Mouse (Mus musculus) adrenal gland, adult (tissue): Measurements from ENCODE around the gene Gm5129.
"Not testable (repeated sequence)": the region's sequence is repeated elsewhere in the genome, so short reads cannot be mapped to it uniquely, and the experiment has no call there.

ENCODE experiments used
- DNase-seq, 2 experiments: peaks; one replicate each; pipeline ENCODE4 v3.0.0; 2022 to 2023; ENCODE audit warnings: low spot score in 1 of 2; ENCODE audit not compliant: inconsistent age in 2 of 2

Gene Gm5129

DNA sequence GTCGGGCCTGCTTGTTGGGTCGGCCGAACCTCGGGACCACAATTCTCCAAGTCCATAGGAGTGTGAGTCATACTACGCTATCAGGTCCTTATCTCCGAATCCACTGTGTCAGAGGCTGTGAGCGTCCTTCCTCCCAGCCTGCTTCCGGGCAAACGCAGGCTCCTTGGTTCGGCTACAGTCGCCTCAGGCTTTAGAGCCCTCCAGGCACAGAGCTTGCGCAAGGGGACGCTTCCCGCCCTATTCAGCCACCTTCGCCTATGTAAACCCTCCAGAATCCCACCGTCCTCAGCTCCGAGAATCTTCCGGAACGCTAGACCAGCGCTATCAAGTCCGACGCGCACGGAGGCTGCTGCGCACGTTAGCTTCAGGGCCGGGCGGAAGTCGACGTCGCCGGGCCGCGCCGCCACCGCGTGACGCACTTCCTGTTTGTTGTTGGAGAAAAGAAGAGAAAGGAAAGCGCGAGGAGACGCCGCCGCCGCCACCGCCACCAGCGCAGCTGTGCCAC lies at the start of gene Gm5129, which contains the start of gene Dnajb6:
TSS of gene Gm5129 (minus strand) at position 380 of the 505 bp plus-strand sequence.
TSS of gene Dnajb6 (plus strand) at position 132 of the 505 bp plus-strand sequence.
- DNase-seq, result peak; percentile 97 to 100

DNA sequence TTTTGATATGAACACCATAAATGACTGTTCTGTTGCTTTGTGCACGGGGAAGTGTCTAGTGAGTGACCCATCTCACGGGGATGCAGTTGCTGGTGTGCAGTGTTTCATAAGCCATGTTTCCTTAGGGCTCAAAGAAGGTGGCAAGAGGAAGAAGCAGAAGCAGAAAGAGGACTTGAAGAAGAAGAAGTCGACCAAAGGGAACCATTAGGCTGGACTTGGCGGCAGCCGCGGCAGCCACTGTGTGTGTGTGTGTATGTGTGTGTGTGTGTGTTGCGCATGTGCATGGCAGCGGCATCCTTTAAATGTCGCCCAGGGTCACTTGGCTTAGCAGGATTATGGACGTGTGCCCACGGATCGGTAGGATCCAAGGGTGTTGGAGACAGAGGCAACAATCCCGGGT lies 49.2 kb upstream of the Gm5129 start:
- DNase-seq, result not testable (repeated sequence)

DNA sequence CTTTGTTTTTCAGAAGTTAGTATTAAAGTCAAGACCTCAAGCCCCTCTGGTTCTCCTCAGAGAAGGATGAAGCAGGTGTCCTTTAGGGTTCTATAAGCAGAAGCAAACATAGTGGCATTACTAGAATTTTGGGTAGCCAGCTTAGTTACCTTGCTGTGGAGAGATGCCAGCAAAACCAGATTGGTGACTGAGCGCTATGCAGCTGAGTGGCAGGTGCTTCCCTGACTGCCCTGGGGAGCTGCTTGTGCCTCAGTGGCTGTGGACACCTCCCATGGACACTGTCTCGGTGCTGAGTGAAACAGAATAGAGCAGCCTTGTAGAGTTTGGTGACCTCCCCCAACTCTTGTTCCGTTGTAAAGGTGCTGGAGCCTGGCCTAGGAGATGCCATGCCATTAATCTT lies 46.5 kb upstream of the Gm5129 start:
- no peak for DNase-seq

DNA sequence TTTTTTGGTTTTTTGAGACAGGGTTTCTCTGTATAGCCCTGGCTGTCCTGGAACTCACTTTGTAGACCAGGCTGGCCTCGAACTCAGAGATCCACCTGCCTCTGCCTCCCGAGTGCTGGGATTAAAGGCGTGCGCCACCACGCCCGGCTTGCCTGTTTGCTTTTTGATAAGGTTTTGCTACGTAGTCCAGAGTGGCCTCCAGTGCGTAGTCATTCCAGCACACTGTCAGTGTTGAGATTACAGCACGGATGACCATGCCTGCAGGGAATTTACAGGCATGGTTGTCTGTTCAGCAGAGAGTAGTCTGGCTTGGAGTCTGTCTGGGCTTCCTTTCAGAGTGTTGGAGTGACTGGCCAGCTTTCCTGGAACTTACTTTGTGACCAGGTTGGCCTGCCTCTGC lies 44.0 kb upstream of the Gm5129 start:
- not testable (repeated sequence) for DNase-seq

DNA sequence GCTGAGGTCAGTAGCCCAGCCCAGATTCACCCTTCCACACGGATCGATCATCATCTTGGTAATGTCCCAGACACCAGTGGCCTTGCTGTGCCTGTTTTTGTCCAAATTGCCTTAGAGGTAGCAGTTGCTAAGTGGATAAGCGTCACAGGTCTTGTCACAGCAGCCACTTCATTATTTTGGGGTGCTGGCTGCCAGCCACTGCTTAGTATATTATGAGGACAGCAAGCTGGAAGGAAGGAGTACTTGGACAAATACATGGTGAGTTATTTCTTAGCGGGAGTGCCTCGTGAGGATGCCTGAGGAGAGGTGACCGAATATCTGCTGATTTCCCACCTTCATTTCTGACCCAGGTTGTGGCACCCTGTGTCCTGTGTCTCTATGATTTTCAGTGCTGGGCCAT lies 42.3 kb upstream of the Gm5129 start:
- no peak for DNase-seq

DNA sequence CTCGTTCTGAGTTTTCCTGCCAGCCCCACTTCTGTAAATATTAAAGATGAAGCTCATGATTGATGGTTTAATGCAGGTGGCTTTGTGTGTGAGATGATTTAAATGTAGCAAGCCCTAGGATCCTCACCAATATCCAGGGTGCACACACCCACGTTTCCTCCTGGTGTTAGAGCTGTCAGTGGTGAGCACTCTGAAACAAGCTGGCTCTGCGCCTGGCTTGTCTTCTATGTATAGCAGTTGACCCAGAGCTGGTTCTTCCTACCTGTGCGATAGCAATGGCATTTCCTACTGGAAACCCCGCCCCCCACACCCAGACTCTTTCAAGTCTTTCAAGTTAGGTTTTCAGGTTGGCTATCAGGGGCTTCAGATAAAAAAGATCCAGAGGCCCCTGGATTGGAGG lies 39.7 kb upstream of the Gm5129 start:
- DNase-seq, result no peak

DNA sequence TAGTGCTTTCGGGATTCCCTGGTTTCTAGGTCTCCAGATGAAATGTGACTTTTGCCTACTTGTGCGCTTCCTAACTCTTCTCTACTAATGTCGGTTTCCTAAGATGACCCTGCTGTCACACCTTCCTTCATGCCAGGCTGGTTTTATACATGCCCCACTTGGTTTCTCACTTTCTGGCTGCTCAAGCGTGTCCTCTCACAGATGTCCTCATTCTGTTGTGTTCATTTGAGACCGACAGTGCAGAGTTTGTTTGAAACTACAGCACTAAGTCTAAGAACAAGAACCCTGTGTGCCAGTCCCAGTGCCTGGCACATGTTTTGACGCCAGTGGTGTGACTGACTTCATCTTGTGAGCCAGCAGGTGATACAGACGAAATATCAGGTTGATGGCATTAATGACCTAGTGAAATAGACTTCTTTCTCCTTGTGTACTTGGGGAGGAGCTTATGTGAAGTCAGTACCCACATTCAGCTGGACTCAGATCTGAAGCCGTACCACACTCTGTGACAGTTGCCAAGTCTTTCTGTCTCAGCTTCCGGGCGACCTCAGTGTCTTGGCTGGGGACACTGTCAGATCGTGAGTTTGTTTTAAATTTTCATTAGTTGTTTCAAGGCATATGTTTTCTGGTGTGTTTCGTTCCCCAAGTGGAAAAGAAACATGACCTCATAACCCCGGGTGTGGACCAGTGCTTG lies 37.9 kb upstream of the Gm5129 start:
- DNase-seq, result no peak

DNA sequence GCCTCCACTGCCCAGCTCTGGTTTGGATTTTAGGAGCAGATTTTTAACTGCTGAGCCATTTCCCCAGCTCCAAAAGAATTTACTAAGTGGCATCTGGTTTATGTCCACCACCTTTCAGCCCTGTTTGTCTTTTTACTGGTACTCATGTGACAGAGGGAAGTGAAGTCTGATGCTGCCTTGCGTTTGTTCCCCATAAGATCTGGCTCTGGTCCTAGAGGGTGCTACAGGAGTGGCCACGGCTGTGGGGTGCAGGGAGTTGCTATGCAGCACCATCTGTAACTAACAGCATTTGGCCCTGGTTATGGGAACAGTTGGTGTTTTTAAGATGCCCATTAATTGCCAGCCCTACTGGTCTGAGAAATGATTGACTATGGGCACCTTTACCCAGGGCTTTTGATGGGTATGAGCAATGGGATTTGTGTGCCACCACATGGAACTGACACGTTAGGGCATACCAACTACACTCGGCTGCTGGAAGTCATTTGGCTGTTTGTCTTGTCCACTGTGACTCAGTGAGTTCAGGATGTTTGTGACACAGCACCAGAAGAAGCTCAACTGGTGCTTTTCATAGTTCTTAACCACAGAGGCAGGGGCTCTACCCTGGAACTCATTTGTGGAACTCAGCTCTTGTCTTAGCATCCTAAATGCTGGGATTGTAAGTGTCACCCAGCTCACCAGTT lies 37.1 kb upstream of the Gm5129 start:
- DNase-seq, result peak in 1 of 2 experiments; percentile 51

DNA sequence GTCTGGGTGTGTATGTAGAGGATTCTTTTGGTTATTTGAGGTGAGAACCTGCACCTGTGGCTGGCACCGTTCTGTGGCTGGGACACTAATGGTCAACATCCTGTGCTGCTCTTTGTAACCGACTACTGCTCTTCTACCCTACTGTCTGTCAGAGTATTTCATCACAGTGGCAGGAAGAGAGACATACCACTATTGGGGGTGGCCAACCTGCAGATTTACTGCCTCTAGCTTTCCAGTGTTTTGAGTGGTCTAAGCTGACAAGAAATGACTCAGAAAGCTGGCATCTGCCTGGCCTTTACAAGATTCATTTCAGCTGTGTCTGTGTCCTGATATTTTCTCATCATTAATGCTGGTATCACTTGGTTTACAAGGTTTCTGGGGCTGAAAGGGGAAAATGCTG lies 36.3 kb upstream of the Gm5129 start:
- DNase-seq, result peak in 1 of 2 experiments; percentile 60

DNA sequence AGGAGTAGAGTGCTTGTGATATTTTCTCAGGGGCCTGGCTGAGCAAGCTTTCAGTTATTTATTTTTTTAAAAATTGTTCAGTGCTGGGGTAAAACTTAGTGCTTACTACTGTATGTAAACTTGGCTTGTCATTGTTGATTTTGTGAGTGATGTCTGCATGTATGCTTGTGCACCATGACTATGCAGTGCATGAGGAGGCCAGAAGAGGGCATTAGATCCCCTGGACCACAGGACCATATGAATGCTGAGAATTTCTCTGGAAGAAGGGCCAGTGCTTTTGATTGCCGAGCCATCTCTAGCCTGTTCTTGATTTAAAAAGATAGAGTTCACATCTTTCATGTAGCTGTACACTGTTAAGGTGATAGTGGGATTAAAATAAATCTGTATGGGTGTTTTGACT lies 35.2 kb upstream of the Gm5129 start:
- DNase-seq, result no peak

DNA sequence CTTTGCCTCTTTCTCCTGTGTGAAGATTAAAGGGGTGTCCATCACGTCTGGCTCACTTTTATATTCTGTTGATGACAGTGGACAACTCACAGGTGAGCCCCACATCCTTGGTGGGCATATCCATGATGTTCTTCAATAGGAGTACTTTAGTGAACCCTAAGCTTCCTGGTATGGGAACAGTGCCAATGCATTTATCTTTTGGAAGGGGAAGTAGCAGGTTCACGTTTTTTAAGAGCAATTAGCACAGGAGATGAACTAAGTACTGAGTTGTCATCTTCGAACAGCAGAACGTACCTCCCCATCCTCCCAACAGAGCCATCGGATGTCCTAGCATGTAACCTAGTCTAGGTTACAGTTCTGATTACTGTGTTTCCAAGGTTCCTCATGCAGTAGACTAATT lies 23.6 kb upstream of the Gm5129 start:
- no peak for DNase-seq

DNA sequence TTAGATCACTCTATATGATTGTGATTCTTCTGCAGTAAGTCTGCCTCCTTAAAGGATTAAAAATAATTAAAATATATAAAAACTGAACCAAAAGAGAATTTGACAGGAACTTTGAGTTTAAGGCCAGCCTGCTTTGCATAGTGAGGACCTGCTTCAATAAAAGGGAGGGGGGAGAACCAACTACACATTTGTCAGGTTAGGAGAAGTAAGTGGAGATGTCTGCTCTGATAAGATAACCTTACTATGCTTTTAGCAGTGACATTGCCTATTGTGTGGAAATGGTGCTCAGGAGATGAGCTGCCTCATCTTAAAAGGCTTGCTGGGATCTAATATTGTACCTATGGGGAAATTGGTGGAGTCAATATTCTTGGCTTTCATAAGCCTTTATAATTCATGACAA lies 17.2 kb upstream of the Gm5129 start:
- no peak for DNase-seq

DNA sequence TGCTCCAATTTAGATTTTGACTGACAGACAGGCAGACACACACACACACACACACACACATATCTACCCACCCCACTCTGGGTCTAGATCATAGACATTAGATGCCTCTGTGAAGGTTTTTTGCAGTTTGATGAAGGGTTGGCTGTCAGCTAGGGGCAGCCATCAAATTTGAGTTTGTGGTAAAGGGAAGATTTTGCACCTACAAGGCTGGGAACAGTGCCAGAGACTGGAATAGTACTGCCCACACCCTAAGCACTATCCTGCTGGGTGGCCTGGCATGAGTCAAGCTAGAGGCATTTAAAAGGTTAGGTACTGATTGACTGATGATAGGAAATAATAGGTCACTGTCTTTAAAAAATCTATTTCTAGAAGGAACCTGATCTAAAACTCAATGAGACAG lies 15.6 kb upstream of the Gm5129 start:
- DNase-seq, result peak; percentile 36 to 66

DNA sequence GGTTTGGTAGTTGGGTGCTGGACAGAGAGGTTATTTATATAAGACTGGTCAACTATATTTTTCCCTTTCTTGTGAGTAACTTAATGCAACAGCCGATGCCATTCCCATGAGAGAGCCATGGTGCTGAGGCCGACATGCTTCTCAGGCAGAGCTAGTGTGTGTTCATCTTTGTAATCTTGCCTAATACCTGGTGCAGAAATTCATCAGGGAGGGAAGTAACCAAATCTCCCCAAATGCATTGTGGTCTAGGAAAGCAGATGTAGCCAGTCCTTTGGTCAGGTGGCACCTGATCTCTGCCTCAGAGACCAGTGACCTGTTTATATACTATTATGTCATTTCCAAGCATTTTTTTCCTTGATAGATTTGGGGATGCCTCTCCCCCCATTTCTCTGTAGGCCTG lies 11.9 kb upstream of the Gm5129 start:
- DNase-seq, result no peak

DNA sequence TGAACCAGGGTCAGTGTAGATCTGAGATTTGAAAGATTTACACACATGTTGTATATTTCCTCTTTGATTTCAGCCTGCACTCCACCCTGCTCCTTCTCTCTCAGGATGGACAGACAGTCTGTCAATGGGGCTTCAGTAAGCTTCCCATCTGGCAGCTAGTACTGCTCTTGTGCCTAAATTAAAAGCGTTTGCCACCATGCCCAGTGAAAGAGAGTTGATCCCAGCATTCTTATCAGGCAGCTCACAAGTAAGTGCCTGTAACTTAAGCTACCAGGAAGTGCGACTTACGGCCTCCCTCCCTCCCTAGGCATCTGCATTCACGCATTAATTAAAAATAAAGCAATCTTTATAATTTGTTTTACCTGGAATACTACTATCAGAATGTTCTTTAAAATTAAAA lies 5.4 kb upstream of the Gm5129 start:
- DNase-seq, result no peak

DNA sequence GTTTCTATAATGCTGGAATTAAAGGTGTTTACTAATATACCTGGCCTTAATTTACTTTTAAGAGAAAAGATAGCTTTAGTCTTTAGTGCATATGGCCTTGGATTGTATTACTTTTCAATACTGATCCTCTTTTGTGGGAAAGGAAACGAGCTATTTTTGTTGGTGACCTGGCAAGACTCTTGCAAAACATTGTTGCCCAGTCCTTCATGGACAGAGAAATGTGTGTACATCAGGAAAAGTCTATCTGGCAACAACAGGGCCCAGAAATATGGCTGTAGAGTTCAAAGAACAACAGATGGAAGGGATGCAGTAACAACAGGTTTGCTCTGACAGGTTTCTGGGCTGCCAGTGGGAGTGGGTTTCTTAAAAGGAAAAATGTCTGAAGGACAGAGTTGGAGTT lies 4.9 kb upstream of the Gm5129 start:
- DNase-seq, result no peak

DNA sequence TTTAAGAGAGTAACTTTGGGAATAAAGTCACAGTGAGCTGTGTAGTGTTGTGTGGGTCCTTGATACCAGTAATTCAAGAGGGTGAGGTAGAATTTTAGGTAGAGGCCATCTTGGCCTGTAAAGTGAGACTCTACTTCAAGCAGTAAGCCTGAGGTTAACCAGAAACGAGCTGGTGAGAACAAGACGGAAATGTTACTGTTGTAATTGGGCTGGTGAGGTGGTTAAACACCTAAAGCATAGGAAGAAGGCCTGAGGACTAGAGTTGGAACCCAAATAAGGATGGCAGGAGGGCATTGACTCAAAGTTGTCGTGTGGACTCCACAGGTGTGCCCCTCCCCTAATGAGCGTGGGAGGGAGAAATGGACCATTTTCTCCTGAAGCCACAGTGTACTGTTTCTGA lies 2.3 kb upstream of the Gm5129 start:
- no peak for DNase-seq

DNA sequence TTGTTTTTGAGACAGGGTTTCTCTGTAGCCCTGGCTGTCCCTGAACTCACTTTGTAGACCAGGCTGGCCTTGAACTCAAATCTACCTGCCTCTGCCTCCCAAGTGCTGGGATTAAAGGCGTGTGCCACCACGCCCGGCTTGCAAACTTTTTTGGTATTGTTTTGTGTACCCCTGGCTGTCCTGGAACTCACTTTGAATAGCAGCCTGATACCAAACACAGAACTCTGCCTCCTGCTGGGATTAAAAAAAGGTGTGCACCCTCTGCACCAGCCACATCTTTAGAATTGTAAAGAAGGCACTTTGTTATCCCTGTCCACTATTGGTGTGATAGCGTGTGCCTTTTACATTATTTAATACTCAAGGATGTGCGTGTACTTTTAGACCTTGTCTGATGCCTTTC lies 1.7 kb upstream of the Gm5129 start:
- DNase-seq, result peak in 1 of 2 experiments; percentile 18

DNA sequence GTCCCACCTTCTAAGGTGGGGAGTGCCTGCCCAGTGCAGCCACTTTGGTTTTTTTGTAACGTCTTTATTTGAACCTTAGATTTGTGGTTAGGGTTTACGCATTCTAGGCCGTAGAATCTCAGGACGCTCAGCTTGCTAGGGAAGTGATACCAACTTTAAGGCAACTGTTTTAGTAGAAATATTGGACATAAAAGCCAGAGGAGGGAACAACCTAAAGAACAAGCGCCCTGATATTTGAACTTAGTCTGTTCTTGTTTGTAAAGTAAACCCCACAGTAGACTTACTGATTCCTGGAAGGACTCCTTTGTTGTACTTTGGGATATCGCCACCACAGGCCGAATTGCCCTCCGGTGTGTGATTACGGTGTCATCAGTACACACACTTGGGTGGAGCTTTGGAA lies 1.2 kb upstream of the Gm5129 start:
- DNase-seq, result peak in 1 of 2 experiments; percentile 71

DNA sequence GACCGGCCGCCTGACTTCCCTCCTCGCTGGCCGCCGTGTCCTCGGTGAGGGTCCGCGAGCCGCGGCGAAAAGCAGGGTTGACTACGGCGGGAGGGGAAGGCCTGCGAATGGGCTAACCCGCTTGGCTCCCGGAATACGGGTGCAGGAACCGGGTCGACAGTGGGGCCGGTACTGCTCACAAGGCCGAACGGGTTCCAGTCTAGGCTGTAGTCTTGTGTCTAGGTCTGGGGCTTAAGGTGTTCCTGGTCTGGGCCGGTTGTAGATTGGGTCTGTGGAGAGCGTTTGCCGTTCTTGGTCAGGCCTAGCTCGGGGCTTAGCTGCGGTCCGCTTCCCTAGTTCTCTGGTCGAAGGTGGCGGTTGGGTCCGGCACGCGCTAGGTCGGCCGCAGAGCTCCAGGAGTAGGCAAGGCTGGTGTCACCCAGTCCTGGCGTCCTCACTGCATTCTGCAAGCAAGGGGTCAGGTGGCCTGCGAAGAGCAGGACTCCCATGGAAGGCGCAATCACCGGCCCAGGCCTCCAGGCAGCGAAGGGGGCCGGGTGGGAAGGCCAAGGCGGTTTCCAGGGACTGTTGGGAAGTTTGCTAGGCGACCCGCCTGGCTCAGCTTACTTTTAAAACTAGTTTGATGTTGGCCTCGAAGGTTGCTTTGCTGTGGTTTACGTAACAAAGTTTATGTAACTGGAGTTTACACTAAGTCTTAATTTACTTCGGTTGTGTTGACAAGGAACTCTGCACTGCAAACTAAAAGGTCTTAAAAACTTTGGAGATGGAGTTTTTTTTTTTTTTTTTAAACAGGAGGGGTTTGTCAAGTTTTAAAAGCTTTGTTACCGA lies 551 bp upstream of the Gm5129 start:
- DNase-seq, result peak in 1 of 2 experiments; percentile 78

DNA sequence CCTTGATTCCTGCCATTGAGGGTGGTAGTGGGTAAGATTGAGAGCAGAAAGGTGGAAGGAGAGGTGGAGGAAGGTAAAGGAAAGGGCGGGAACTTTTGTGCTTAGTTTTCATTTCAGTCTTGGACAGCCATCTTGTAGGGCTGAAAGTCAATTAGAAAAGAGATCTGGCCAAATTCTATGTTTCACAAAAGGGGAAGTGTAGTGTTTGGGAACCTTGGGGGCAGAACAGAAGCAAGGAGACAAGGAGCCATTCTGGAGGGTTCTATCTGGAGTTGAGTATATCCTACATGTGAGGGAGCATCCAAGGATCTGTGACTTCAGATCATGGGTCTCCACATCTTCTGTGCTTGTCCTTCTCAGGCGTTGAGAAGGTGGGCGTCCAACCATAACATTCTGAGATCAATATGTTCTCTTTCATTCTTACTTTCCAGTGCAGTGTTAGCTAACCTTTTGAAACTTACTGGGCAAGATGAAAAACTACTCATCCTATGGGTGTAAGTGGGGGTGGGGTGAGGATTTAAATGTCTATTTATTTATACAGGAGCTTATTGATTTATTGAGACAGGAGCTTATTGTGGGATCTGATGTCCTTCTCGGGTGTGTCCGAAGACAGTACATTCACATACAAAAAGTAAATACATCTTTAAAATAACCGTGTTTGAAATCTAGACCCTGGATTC lies 765 bp downstream of the Gm5129 start:
- peak in 1 of 2 experiments; percentile 56 for DNase-seq
